Mouse (Mus musculus): ENCODE data around the gene Gm49358.

DNA sequence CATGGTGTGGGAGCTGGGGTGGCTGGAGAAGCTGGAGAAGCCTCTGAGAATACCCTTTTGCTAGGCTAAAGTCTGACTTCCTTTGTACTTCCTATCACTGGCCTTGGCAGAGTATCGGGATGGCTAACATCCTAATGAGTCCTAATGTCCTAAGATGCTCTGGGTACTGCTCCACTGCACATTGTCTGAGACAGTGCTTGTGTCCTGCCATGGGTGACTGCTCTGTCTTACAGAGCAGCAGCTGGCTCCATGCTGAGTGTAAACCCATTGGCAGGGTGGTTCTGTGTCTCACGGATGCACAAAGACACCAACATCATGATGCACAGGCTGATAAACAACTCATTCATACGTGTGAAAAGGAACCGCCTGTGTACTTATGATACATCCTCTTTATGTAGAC, 85.3 kb downstream of the Gm49358 start:
- TF ChIP-seq EP300 (IDR thresholded peaks at IDR 0.05; ENCODE audit: low read depth) (no peak), CTCF (IDR thresholded peaks at IDR 0.05; ENCODE audit: low read depth) (no peak)

All from liver, postnatal 0 days (tissue).